Mouse (Mus musculus) c-Kit-positive CD71-positive TER-119-positive erythroid progenitor cells, embryonic 14.5 days (primary cell): ENCODE measurements at regions not wholly inside any gene's neighbourhood (a gene's known extent, or its start where the extent isn't known, plus 50 kb on each side); places are given as distances from the start of the nearest gene placed in this dataset.

ENCODE experiments used
- DNase-seq: peaks from one replicate; pipeline ENCODE4 v3.0.0-alpha.2; 2013; ENCODE audit warnings: low spot score

DNA sequence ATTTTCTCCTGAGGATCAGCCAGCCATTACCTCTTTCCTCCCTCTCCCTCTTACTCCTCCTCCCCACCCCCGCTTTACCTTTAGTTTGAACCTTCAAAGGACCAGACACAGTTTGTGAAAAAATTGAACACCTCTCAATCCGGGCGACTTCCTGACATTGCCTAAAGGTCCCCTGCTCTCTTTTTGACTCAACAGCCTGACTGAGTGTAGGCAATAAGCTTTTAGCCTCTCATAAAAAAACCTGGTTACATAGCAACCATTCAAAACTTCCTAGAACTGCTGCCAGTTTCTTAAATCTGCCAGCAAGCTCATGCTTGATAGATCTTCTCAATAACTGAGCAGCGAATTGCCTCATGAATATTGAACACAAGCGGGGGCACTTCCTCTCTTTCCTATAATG lies 71.7 kb downstream of the Zfp945 start:
- no peak for DNase-seq

DNA sequence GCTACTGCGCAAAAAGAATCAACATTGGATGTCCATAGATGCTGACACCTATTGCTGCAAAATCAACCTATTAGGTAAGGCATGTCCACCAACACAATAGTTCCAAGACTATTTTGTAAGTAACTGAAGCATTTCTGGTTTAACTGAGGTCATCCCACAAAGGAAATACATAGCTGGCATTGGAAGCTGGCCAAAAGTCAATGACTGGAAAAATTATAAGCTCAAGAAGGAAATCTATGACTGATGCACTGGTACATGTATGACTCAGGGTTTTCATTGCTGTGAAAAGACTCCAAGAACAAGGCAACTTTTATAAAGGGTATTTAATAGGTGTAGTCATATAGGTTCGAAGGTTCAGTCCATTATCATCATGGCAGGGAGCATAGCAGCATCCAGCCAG lies 82.5 kb downstream of the Zfp945 start:
- DNase-seq = no peak

DNA sequence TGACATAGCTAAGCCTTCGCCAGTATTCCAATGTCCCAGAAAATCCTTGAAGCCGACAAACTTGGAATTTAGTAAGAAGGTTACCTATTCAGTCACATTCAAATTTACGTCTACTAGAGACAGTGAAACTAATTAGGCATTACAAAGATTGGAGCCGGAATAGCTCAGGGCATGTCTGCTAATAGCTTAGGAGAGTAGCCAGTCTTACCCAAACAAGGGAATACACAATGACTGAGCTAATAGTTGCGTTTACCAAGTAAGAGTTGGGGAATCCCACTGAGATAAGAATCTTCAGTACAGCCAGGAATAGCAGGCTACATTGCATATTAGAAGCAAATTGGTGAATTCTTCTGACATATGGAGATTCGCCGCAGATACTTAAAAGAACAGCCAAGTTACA lies 121.2 kb downstream of the Zfp945 start:
- no peak for DNase-seq

DNA sequence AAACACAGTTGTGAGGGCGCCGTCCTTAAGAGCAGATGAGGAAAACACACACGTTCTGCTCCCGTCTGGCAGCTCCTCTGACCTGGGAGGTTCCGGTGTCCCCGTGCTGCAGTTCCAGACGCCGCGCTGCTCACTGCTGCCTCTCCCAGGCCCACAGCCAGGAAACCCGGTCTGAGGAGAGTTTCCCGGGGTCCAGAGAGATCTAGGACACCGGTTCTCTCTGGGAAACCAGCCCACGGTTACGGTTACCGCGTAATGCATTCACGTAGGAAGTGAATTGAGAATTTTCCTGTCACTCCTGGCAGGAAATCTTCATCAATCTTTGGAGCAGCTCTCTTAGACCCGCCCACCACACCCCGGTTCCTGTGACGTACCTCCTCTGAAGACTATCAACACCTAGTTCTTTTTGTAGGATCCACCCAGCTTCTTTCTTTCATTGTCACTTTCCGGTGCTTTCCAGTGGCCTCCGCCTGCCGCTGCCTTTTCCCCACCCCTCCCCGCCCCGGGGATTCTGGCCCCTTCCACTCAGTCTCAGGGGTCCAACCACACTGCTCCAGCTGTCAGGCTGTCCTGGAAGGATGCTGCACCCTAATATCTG lies 127.3 kb downstream of the Zfp945 start:
- DNase-seq = peak; percentile 41

DNA sequence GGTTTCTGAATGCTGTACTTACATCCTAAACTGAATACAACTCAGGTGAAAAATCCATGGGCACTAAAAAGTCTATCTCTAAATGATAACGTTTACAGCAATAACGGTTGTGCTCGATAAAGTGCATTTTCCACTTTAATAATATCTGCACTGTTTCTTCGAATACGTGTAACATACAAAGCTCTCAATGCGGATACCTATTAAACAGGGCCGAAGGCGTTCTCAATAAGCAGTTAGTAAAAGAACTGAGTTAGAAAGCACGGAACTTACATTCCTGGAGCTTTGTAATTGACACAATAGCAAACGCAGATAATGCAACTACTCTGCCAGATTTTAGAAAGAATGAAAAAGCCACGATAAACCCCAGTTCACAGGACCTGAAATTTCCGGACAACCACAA lies 127.8 kb downstream of the Zfp945 start:
- peak; percentile 8 for DNase-seq

DNA sequence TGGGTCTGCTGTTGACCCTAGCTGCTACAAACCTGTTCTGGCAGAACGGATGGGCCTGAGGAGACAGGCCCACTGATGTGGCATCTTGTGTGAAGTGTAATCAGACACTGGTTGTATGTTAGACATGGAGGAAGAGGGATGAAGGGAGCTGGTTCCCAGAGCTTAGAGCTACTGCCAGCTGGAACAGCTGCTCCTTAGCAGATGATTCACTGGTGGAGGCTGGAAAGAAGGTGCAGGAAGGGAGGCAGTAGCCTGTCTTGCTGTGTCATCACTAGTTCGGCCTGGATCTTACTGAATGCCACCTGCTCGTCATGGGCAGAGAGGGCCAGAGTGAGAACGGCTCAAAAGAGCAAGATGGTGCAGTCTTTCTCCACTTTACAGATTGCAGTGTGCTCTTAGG lies 130.6 kb downstream of the Zfp945 start:
- no peak for DNase-seq
